ENCODE assay signal across 8 mouse cellular contexts in the genomic region with DNA sequence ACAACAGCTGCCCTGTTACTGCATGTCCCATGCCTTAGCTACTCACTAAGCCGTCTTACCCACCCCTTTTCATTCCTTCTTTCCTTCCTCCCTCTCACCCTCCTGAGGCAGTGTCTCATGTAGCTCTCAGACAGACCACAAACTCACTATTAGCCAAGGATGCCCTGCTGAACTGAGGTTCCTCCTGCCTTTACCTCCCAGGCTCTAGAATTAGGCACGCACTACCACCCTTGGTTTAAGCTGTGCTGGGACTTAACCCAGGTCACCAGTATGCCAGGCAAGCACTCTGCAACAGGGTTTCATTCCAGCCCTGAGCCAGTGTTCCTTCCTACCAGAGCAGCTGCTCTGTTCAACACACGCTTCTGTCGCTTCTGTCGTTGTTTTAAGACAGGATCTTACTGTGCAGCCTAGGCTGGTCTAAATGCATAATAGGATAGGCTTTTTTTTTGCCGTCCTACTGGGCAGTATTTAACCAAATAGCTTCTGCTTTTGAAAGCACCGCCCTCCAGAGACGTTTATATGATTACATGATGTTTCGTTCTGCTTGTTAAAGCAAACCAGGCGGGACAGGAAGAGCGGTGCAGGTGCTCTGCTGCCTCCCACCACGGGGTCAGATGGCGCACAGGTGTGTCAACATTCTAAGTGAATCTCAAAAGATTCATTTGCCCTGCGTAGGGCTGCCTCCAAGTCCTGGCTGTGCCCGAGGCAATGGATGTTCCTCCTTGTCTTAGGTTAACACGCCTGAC. TPM values are rescaled to one million over a fixed set of nuclear protein-coding genes. Genes with fewer than 3 reads are reported as not detected.
DNase-seq lines count a peak whose midpoint lies in the region; ATAC-seq and TF ChIP-seq lines count a peak whose summit lies in the region.

No protein-coding gene starts in this region.

- TF ChIP-seq POLR2A in heart, adult 2 months (IDR thresholded peaks at IDR 0.05; ENCODE audit: insufficient read depth, low read depth, low read length), result no peak
- TF ChIP-seq POLR2A in spleen, adult 2 months (IDR thresholded peaks at IDR 0.05; ENCODE audit: low read depth, low read length), result no peak

- H3K27ac ChIP-seq in heart, embryonic 16.5 days (ENCODE audit: low read length), result peak overlapping the region; percentile 56
- no peak overlapping the region for H3K27ac ChIP-seq in heart, adult 2 months
- peak overlapping the region; percentile 19; the same call in 1 of the 2 replicates for H3K27ac ChIP-seq in spleen, adult 2 months (ENCODE audit: insufficient read depth, low read length)
- peak overlapping the region; percentile 22; the same call in 1 of the 2 replicates for H3K27ac ChIP-seq in limb, embryonic 15.5 days

- H3K4me2 ChIP-seq in heart, embryonic 16.5 days (ENCODE audit: low read depth, low read length), result peak overlapping the region; percentile 32
- no peak overlapping the region for H3K4me2 ChIP-seq in limb, embryonic 15.5 days

- no peak for TF ChIP-seq CTCF in heart, adult 2 months (IDR thresholded peaks at IDR 0.05)
- no peak for TF ChIP-seq CTCF in spleen, adult 2 months (IDR thresholded peaks at IDR 0.05; ENCODE audit: extremely low read depth, insufficient read depth, insufficient read length, insufficient replicate concordance)

- whole genome bisulfite sequencing in heart, embryonic 16.5 days, result 38% methylated on average over 16 of the region's 16 CpGs
- 38% methylated on average over 16 of the region's 16 CpGs for WGBS in heart, adult 2 months
- 8% methylated on average over 16 of the region's 16 CpGs for WGBS in spleen, adult 2 months
- WGBS in limb, embryonic 15.5 days, result 19% methylated on average over 16 of the region's 16 CpGs

- intact Hi-C loops in heart, adult 2 months (cut with DNase I), result no loop called here
- intact Hi-C loops in left cerebral cortex, postnatal 25 days (cut with DNase I), result no loop called here

- no peak for DNase-seq in heart, adult 2 months
- peak; percentile 12 to 49 for DNase-seq in spleen, adult 2 months (ENCODE audit: low read depth in 1 of 2, low spot score in 2 of 2)
- no peak for DNase-seq in spleen, adult 12 weeks (ENCODE audit: low spot score)
- DNase-seq in urinary bladder, postnatal 10 days (ENCODE audit: low spot score), result no peak
- no peak for DNase-seq in left cerebral cortex, postnatal 25 days (ENCODE audit: low spot score in 2 of 2)
- DNase-seq in gastrocnemius, adult 8-10 months (ENCODE audit: low spot score in 2 of 2), result no peak

- H3K4me3 ChIP-seq in heart, embryonic 16.5 days (ENCODE audit: low read length), result no peak overlapping the region
- no peak overlapping the region for H3K4me3 ChIP-seq in heart, adult 2 months
- peak overlapping the region; percentile 5; the same call in 1 of the 2 replicates for H3K4me3 ChIP-seq in spleen, adult 2 months (ENCODE audit: extremely low read depth, insufficient read depth, insufficient read length)
- H3K4me3 ChIP-seq in limb, embryonic 15.5 days, result no peak overlapping the region

- 0 out of 2 replicates have a peak, but pooled peaks have one; percentile 17 for ATAC-seq in heart, embryonic 16.5 days (replicated peaks; ENCODE audit: extremely low read depth, insufficient read depth, low FRiP score)
- ATAC-seq in limb, embryonic 15.5 days (ENCODE audit: insufficient number of reproducible peaks, low FRiP score, low TSS enrichment, low read depth), result no peak

- no peaks in the 10 kb centered on the region for H3K36me3 ChIP-seq in heart, embryonic 16.5 days (ENCODE audit: control insufficient read depth, insufficient read depth)
- no peaks in the 10 kb centered on the region for H3K36me3 ChIP-seq in heart, adult 2 months (ENCODE audit: control insufficient read depth, insufficient read depth, low read length)
- H3K36me3 ChIP-seq in spleen, adult 2 months (ENCODE audit: control insufficient read depth, insufficient read depth, low read length), result no peaks in the 10 kb centered on the region
- no peaks in the 10 kb centered on the region for H3K36me3 ChIP-seq in limb, embryonic 15.5 days

- no peaks in the 10 kb centered on the region for H3K27me3 ChIP-seq in heart, embryonic 16.5 days (ENCODE audit: control insufficient read depth, insufficient read depth, low read length)
- no peaks in the 10 kb centered on the region for H3K27me3 ChIP-seq in heart, adult 2 months (ENCODE audit: control insufficient read depth, insufficient read depth, low read length)
- H3K27me3 ChIP-seq in spleen, adult 2 months (ENCODE audit: control insufficient read depth, insufficient read depth, low read length), result no peaks in the 10 kb centered on the region
- no peaks in the 10 kb centered on the region for H3K27me3 ChIP-seq in limb, embryonic 15.5 days

- peaks cover 21% of the 10 kb centered on the region for H3K4me1 ChIP-seq in heart, embryonic 16.5 days (ENCODE audit: control insufficient read depth, insufficient read depth, low read length)
- H3K4me1 ChIP-seq in heart, adult 2 months (ENCODE audit: control insufficient read depth, insufficient read depth, low read length), result peaks cover 9% of the 10 kb centered on the region
- H3K4me1 ChIP-seq in spleen, adult 2 months (ENCODE audit: control insufficient read depth, insufficient read depth, insufficient read length), result peaks cover 10% of the 10 kb centered on the region
- H3K4me1 ChIP-seq in limb, embryonic 15.5 days, result peaks cover 13% of the 10 kb centered on the region

- no peaks in the 10 kb centered on the region for H3K79me2 ChIP-seq in heart, adult 2 months (replicated peaks; ENCODE audit: control insufficient read depth, insufficient read depth, low read length)

- no peaks in the 10 kb centered on the region for H3K9me3 ChIP-seq in heart, embryonic 16.5 days (replicated peaks; ENCODE audit: control insufficient read depth, low read length)
- no peaks in the 10 kb centered on the region for H3K9me3 ChIP-seq in limb, embryonic 15.5 days

- no peak for TF ChIP-seq EP300 in heart, adult 2 months (IDR thresholded peaks at IDR 0.05; ENCODE audit: insufficient read depth, low read depth, low read length)

- peak overlapping the region; percentile 42 for H3K9ac ChIP-seq in heart, embryonic 16.5 days (ENCODE audit: low read length)
- H3K9ac ChIP-seq in heart, adult 2 months (ENCODE audit: low read depth, low read length), result no peak overlapping the region
- H3K9ac ChIP-seq in limb, embryonic 15.5 days, result no peak overlapping the region

RNA-seq across cellular contexts. Expression of gene Gne, which starts 29.6 kb away (rescaled TPM):
- polyA plus RNA-seq in heart, embryonic 16.5 days (2015; fragmentation: Nextera tagmentation; extraction: Ambion mirVana), result 38.3 and 40.8 TPM in 2 replicates
- 10 to 100 TPM; 24.5 to 27.7 TPM for total RNA-seq in heart, adult 2 months (2021)
- 12.9 and 17.8 TPM in 2 replicates for polyA plus RNA-seq in heart, adult 2 months (2012; rRNA removed)
- polyA plus RNA-seq in spleen, adult 2 months (2012; rRNA removed), result 21.8 and 25.1 TPM in 2 replicates
- 26.2 and 26.6 TPM in 2 replicates for polyA plus RNA-seq in limb, embryonic 15.5 days (2015; fragmentation: Nextera tagmentation; extraction: Ambion mirVana)
- 10 to 100 TPM; 42.9 to 49.7 TPM for total RNA-seq in left cerebral cortex, postnatal 25 days (2021)
- total RNA-seq in gastrocnemius, adult 8-10 months (2022), result 10 to 100 TPM; 10.4 to 15.0 (median 11.0) TPM

Comparison
In these comparisons a context has a peak if more than half of its experiments do, and no peak if none do; other contexts are left out.
1. DNase-seq: peak in spleen, adult 2 months (2 of 2); none in heart, adult 2 months (0 of 2), spleen, adult 12 weeks (single experiment), urinary bladder, postnatal 10 days (single experiment), left cerebral cortex, postnatal 25 days (0 of 2) and gastrocnemius, adult 8-10 months (0 of 2).